Mouse (Mus musculus) cortical plate, adult 2 months (tissue): Measurements from ENCODE around the gene Gipr.

Source experiments
- CTCF ChIP-seq: fragments of 200-500 bp; IDR thresholded peaks from 2 replicates; pipeline ENCODE4 v1.5.1; 2011; ENCODE audit warnings: mild to moderate bottlenecking, control low read depth, low read length; ENCODE audit not compliant: insufficient read depth; ENCODE audit errors: extremely low read depth
- POLR2A ChIP-seq: fragments of 200-500 bp; IDR thresholded peaks from 2 replicates; pipeline ENCODE4 v1.6.1; 2011; ENCODE audit warnings: mild to moderate bottlenecking, low read length, control low read depth; ENCODE audit not compliant: insufficient read depth; ENCODE audit errors: extremely low read depth

- TF ChIP-seq CTCF (no peak), POLR2A (no peak)
Measured at GRCm38 (mm10) chr7:19178035-19178434, 12.1 kb upstream of the Gipr start.
